Mouse (Mus musculus): ENCODE data around the gene Asna1. TPM values are rescaled to one million over a fixed set of nuclear protein-coding genes. Genes with fewer than 3 reads are reported as not detected.

Gene Asna1
- total RNA-seq, 2 experiments from 2014 or later, result 77.7 to 83.2 TPM

- no peak for DNase-seq (ENCODE audit: low spot score in 2 of 2)
Observed at GRCm38 (mm10) chr8:85035728-85036310, 10.7 kb upstream of the Asna1 start.

- DNase-seq (ENCODE audit: low spot score in 2 of 2), result no peak
Observed at GRCm38 (mm10) chr8:85035165-85035727, 10.2 kb upstream of the Asna1 start.

DNA sequence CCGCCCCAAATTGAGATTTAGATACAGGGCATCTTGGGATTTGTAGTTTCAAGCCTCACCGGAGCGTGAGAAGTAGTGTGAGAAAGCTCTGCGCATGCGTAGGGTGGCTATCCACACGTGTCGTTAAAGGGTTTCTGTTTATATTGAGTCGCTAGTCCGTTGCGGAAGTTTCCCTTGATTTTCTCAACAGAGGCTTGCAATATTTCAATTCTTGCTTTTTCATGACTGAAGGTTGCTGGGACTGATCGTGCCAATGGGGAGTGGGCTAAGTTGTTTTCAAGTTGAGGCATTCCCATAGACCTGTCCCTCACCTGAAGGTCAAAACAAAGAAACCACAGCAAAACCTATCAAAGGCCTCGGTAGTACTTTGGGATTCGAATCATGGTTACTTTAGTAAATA is 9.7 kb upstream of the Asna1 start:
- peak in 1 of 2 experiments; percentile 60 for DNase-seq (ENCODE audit: low spot score in 2 of 2)

DNA sequence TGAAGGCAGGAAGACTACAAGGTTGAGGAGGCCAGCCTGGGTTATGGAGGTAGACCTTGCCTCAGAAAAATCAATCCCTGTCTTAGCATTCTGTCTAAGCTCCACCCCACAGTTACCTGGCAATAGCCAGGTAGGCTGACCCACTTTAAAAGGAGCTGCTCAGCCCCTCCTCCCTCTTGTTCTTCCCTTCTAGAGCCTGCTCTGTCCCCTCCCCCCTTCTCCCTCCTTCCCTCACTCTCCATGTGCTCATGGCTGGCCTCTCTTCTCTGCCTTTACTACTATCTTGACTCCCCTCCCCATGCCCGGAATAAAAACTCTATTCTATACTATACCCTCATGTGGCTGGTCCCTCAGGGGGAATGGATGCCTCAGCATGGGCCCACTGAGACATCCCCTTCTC is 8.8 kb upstream of the Asna1 start:
- DNase-seq (ENCODE audit: low spot score in 2 of 2), result no peak

DNA sequence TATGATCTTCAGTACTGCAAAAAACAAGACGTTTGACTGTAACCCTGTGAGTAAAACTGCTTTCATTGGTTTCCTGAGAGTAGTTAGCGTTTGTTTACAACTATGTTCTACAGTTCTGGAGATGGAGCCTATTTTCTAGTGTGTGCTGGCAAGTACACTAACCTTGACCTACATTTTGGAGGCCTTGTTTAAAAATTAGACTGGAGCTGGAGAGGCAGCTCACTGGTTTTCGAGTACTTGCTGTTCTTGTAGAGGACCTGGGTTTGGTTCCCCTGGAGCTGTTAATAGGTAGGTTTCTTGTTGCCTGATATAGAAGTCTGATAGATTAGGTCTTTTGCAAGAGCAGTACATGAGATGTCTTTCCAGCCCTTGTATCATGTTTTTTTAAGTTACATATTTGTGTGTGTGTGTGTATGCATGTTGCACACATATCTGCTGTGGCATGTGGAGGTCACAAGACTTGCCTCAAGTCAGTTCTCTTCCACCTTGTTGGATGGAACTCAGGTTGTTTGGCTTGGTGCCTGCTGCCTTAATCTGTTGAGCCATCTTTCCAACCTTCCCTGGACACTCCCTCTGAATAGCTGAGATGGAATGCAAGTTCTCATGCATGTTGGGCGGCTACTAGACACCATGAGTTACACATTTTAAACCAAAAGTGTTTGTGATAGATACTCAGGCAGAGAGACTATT is 7.7 kb upstream of the Asna1 start:
- no peak for DNase-seq (ENCODE audit: low spot score in 2 of 2)

- no peak for DNase-seq (ENCODE audit: low spot score in 2 of 2)
Observed at GRCm38 (mm10) chr8:85029271-85029670, 4.2 kb upstream of the Asna1 start.

GRCm38 (mm10) chr8:85027922-85028321 is 2.8 kb upstream of the Asna1 start:
- DNase-seq (ENCODE audit: low spot score in 2 of 2), result no peak

DNA sequence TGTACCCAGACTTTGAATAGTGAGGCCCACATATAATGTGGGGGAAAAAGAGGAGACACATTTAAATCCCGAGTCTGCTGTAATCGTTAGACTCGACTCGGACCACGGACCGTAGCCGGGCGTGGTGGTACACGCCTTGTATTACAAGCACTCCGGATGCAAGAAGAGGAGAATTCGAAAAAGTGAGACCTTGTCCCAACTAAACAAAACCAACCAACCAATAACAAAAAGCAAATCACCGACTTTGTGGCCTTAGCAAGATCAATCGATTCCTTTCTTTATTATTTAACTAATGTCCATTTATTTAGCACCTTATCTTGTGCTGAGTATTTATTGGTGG is 2.4 kb upstream of the Asna1 start:
- no peak for DNase-seq (ENCODE audit: low spot score in 2 of 2)

- peak; percentile 83 to 94 for DNase-seq (ENCODE audit: low spot score in 2 of 2)
Observed at GRCm38 (mm10) chr8:85026670-85027515, 1.8 kb upstream of the Asna1 start, which contains the start of gene Trir. Gene Trir, plus strand, starts transcription at chr8:85026823.

DNA sequence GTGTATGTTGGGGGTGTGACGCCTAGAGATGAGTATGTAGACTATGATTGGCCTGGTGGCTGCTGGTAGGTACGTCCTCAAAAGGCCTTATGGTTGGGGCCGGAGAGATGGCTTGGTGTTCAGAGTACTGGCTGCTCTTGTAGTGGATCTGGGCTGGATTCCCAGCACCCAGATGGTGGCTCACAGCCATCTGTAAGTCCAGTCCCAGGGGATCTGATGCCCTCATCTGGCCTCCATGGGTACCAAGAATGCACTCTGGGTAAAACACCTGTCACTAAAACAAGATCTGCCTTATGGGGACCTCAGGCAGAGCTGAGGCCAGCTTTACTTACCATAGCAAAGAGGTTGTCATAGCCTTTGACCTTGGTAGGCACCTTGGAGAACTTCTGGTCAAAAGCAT is 1.2 kb downstream of the Asna1 start:
- DNase-seq (ENCODE audit: low spot score in 2 of 2), result no peak

- DNase-seq (ENCODE audit: low spot score in 2 of 2), result no peak
Observed at GRCm38 (mm10) chr8:85021514-85022055, 3.5 kb downstream of the Asna1 start.

DNA sequence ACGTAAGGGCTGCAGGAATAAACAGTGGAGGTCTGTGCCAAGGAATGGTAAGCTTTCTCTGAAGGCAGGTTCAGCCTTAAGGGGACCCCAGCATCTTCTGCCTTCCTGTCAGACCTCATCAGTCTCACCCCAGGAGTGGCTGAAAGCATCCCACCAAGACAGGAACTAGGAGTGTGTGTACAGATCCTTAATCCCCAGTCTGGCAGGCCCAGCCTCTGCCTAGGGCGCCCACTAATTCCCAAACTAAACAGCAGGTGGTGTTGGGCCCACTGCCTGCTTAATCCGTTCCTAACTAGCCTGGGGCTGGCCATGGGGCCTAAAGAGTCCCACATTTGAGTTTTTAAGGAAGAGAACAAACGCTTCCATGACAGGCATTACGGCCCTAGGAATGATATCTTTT is 7.9 kb downstream of the Asna1 start:
- DNase-seq (ENCODE audit: low spot score in 2 of 2), result no peak

DNA sequence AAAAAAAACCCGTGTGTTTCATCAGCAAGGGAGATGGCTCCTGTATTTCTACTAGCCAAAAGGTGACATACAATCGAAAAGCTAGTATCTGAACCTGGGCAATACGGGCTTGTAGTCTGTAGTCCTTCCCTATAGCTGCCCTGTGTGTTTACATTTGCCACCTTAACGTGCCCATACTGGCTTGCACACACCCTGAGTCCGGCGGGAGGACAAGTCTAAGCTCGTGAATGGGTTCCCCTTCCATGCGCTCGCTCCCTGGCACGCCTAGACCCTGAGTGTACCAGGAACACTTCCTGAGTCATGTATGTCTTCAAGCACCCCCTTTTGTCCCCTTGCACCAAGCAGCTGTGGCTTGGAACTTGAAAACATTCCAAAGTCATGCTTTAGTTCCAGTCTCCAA is 8.4 kb downstream of the Asna1 start:
- DNase-seq (ENCODE audit: low spot score in 2 of 2), result no peak

DNA sequence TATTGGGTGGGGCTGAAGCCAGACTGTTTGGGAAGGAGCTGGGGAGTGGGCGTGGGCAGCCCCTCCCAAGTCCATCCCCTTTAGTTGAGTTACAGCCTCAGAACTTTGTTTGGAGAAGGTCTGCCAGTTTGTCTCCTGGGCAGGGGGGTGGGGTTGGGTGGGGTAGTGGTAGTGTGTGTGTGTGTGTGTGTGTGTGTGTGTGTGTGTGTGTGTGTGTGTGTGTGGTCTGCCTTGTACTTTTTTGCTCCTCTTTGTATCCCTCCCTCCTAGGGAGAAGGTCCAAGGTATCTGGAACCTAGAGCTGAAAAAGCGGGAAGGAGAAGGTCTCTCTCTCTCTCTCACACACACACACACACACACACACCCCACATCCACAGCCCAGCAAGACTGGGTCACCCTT is 10.7 kb downstream of the Asna1 start, which contains the start of gene Best2:
Best2 (minus strand) TSS at position 101 of the 400 bp plus-strand sequence.
- no peak for DNase-seq (ENCODE audit: low spot score in 2 of 2)

GRCm38 (mm10) chr8:85013230-85013840 is 11.7 kb downstream of the Asna1 start:
- DNase-seq (ENCODE audit: low spot score in 2 of 2), result peak in 1 of 2 experiments; percentile 56

GRCm38 (mm10) chr8:85011242-85011641 is 13.8 kb downstream of the Asna1 start:
- DNase-seq (ENCODE audit: low spot score in 2 of 2), result no peak

DNA sequence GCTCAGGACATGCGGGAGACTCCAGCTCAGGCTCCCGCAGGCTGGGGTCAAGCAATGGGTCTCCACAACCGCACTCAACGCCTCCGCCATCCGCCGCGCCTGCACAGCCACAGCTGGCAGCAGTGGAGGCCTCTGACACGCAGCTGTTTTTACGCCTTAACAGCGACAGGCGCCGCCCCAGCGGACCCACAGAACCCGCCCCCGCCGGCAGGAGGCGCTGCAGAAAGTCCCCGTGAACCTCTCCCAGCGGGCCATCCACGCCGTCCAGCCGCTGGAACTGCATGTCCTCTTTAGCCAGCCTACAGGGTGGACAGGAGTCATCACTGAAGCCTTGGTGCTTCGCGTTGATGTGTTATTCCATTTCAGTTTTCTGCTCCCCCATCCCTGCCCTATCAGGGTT is 17.4 kb downstream of the Asna1 start:
- no peak for DNase-seq (ENCODE audit: low spot score in 2 of 2)

GRCm38 (mm10) chr8:84997649-84998295 is 27.3 kb downstream of the Asna1 start:
- DNase-seq (ENCODE audit: low spot score in 2 of 2), result peak; percentile 71 to 76

DNA sequence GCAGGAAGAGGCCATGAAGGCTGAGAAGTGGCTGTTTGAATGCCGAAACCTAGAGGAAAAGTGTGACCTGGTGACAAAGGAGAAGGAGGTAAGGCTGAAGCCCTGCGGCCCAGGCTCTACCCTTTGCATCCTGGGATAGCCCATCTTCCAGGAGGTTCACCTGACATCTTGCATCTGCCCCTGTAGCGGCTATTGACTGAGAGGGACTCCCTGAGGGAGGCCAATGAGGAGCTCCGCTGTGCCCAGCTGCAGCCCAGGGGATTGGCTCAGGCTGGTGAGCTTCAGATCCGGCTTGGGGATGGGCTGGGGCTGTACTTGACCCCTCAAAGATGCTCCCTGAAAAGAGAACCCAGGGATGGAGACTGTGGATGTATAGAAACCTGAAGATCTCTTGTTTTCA is 28.1 kb downstream of the Asna1 start:
- no peak for DNase-seq (ENCODE audit: low spot score in 2 of 2)

- no peak for DNase-seq (ENCODE audit: low spot score in 2 of 2)
Observed at GRCm38 (mm10) chr8:84995680-84996079, 29.4 kb downstream of the Asna1 start.

GRCm38 (mm10) chr8:84994375-84994774 is 30.7 kb downstream of the Asna1 start:
- DNase-seq (ENCODE audit: low spot score in 2 of 2), result no peak
